Mouse (Mus musculus) mesoderm, embryonic 11.5 days (tissue): ENCODE measurements around the gene Tram2.

ENCODE experiments used
- DNase-seq: peaks from one replicate; pipeline ENCODE4 v3.0.0-alpha.2; 2012; ENCODE audit warnings: low read depth, low spot score

Tram2 gene

DNA sequence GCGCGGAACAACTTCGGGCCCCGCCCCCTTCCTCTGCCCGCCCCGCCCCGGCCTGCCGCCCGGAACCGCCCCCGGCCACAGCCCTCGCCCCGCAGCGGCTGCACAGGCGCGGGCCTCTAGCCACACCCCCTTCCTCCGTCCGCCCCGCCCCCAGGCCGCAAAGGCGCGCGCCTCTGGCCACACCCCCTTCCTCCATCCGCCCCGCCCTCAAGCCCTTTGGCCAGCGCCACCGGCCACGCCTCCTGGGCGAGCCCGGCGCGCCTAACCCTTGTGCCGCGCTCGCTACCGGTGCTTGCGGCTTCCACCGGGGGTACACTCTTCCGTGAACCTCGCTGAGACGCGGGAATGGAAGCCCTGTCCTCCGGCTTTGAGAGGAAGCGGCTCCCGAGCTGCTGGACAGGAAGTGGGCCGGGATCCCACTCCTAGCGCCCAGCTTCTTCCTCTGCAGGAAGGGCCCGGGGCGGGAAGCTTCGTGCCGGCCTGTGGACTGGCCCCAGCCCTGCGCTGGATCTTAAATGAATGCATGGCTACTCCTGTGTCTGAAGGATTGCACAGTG is at the start of gene Tram2:
Tram2 (minus strand) TSS at position 13 of the 557 bp plus-strand sequence.
- peak; percentile 92 for DNase-seq

DNA sequence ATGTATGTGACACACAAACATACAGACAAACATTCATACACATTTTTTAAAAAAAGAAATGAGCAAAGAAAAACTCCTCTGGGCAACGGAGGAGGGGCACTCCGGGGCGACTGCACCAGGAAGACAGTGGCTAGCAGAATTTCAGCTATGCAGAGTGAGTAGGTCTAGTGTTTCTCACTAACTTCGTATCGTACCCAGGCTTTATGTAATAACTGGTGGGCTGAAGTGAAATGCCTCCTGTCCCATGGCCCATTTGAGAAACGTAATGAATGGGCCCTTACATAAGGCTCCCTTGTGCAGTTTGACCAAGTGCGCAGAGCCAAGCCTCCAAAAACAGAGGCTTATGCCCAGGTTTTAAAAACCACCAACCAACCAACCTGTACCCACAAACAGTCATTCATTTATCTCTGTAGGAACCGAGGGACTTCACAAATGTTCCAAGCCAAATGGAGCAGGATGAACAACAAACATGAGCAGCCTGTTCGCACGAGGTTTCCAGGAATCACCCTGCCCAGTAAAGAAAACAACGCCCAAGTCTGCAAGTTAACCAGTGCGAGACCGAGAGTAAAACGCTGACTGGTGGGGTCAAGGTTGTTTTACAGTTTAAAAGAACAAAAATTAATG is 45.8 kb upstream of the Tram2 start:
- peak; percentile 46 for DNase-seq

GRCm38 (mm10) chr1:21103784-21104183 is 24.8 kb upstream of the Tram2 start:
- no peak for DNase-seq

- DNase-seq, result no peak
Measured at GRCm38 (mm10) chr1:21101221-21102006, 22.4 kb upstream of the Tram2 start.

GRCm38 (mm10) chr1:21100726-21101125 is 21.7 kb upstream of the Tram2 start:
- no peak for DNase-seq

- DNase-seq, result no peak
Measured at GRCm38 (mm10) chr1:21097001-21097989, 18.3 kb upstream of the Tram2 start.

DNA sequence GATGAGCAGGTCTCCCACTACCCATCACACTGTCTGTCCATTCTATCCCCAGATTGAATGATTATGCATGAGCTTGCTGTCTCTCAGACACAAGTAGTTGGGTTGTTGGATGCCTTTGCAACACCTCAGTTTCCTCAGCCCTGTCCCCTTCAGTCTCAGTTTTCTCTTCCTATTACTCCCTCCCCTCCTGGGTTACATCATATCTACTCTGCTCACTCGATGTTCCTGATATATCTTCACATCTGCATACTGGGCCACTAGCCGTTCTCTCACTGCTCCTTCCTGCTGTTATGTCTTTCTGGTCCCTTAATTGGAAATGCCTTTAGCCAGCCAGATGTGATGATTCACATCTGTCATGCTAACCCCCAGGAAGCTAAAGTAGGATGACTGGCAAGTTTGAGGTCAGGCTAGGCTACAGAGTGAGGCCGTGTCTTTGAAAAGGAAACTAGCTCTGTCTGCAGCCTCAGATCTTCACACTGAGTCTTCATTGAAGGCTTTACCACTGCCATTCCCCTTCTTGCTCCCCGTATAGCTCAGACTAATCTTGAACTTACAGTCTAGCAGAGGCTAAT is 15.7 kb upstream of the Tram2 start:
- no peak for DNase-seq

DNA sequence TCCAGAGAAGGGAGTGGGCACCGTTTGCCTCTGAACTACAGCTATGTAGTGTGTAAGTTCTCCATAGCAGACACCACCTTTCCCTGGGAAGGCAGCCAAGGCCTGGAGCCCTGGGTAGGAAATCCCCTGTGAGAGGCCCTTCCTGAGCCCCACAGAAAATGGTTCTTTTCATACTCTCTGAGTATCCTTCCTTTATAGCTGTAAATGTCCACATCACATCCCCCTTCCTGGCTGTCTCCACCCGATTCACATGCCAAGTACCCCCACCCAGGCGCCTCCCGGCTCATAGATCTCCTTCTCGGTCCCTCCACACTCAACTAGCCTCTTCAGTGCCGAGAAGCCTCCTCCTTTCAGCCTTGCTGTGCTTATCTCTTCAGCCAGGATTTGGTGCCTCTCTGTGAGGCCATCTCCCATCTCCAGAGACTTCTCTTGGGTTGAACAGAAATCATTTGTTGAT is 10.7 kb upstream of the Tram2 start:
- no peak for DNase-seq

DNA sequence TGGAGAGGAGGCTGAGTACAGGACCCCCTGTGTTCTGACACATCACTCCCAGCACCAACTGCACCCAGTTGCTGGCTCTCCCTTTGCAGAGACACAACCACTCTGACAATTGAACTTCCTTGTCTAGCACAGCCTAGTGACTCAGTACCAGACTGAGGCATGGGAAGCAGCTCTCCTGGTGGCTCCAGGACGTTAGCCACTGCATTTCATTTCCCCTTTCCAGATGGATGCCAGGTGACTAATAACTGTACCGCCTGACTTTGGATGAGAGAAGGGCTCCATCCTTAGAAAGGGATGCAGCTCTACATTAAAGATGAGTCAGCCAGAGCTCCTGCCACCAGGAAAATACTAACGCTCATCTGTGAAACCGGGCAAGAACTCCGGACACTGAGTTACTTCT is 7.3 kb upstream of the Tram2 start:
- no peak for DNase-seq

GRCm38 (mm10) chr1:21084661-21085060 is 5.6 kb upstream of the Tram2 start:
- DNase-seq, result no peak

- DNase-seq, result no peak
Measured at GRCm38 (mm10) chr1:21080362-21080761, 1.3 kb upstream of the Tram2 start.

DNA sequence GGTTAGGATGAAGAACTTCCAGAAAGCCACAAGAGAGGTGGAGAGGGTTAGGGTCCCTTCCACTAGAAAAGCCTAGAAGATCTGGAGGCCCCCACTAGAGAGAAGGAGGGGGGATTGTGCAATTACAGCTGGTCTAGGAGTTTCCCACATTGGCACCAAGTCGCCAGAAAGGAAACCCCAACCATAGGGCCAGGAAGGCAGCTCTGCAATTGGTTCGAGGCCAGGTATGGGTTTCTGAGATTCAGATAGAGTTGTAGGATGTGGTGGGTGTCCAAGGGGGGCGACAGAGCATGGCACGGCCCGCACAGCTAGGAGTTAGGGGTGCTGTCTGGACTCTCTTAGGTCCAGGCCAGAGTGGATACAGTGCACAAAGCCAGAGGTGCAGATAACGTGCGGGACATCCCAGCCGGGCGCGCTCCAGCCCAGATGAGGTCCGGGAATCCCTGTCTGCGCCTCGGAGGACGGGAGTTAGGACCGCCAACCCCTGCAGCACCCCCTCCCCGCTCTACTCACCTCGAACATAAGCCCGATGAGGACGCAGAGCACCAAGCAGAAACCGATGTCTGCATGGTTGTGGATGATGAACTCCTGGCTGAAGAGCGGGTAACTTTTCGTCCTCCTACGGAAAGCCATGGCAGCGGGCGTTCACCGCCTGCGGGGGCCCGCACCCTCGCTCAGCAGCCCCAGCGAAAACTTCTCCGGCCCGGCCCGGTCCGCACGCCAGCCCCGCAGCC is 381 bp downstream of the Tram2 start:
- no peak for DNase-seq

GRCm38 (mm10) chr1:21077619-21078018 is 1.4 kb downstream of the Tram2 start:
- DNase-seq, result no peak

DNA sequence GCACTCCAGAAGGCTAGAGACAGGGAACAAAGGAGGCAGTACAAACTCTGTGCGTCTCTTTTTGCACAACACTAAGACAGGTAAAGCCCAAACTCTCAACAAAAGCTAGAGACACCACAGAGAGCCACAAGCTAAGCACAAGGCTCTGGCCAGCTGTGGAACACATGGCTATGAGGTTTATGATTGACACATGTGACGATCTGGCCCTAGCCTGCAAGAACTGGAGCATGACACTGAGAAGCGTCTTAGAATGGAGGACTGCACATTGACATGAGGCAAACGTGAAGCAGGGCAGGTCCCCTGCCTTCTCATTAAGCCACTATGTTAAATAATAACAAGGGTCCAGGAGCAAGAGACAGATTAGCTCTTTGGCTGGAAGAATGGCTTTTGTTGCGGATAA is 1.8 kb downstream of the Tram2 start:
- DNase-seq, result no peak

GRCm38 (mm10) chr1:21075986-21076495 is 3.0 kb downstream of the Tram2 start:
- peak; percentile 26 for DNase-seq

GRCm38 (mm10) chr1:21074231-21074630 is 4.8 kb downstream of the Tram2 start:
- DNase-seq, result peak; percentile 29

DNA sequence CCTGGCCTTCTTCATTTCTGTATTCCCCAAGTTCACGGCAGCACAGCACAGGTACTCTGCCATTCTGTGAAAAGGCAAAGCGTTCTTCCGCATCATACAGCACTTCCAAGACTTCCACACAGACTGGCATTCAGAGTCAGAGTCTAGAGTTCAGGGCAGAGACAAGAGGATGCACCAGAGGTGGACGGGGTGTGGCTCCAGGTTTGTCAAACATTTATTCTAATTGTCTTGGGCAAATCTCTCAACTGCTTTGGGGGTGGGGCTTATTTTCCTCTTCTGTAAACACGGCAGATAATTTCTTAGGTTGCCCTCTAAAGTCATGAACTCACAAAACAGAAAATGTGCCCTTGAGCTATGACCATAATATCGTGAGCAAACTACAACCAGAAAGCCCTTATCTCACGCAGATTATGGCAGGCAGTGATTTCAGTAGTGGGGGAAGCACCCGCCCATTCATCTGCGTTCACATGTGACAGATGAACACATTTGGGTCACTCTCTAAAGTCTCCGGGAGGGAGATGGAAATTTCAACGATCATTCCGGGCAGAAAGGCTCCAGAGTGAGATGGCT is 6.1 kb downstream of the Tram2 start:
- no peak for DNase-seq

GRCm38 (mm10) chr1:21070658-21071057 is 8.4 kb downstream of the Tram2 start:
- DNase-seq, result peak; percentile 19

DNA sequence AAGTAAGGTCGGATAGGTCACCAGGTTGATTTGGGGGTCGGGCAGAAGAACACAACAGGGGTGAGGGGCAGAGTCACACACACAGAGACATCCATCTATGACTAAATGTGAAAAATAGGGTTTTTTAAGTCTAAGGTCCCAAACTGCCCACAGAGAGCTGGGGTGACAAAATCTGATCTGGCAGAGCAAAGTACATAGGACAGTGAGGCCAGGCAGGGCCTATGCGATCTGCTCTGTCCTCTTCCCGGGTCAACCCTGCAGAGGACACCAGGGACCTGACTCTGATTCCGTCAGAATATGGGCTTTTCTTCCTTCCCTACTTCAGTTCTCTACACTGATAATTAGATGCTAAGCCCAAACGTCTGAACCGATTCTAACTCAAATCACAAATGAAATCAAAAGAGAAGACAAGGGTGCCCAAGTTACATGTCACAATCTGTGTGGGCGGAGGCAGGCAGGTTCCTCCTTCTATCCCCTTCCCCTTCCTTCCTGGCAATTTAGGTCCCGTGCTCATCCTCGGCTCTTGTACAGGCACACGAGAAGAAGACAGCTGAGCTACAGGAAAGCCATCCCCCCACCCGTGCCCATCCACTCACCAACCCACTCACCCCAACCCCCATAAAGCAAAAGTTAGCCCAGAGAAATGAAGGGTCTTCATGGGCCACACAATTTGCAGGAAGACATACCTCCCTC is 9.1 kb downstream of the Tram2 start:
- no peak for DNase-seq
